Mouse (Mus musculus) mesoderm, embryonic 11.5 days (tissue): ENCODE measurements around the gene Taf1b.
A peak's percentile ranks its signal among the peaks of the same experiment; 100 is the strongest.

ENCODE experiments used
- DNase-seq: peaks from one replicate; pipeline ENCODE4 v3.0.0-alpha.2; 2012; ENCODE audit warnings: low read depth, low spot score

Gene Taf1b

DNA sequence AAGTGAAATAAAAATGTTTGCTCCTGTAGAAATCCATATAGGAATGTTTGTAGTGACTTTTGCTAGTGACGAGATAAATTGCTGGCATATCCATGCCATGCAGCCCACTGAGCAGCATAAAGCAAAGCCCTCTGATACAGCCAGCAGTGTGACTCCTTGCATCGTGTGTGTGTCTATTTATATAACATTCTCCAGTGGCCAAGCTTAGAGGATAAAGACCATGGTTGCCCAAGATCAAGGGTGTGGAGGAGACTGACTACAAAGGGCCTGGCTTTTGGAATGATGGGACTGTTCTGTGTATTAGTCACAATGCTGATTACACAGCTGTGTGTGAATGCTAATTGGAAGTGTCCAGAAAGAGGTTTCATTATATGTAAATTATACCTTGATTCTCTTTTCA is 54.4 kb downstream of the Taf1b start:
- no peak for DNase-seq

DNA sequence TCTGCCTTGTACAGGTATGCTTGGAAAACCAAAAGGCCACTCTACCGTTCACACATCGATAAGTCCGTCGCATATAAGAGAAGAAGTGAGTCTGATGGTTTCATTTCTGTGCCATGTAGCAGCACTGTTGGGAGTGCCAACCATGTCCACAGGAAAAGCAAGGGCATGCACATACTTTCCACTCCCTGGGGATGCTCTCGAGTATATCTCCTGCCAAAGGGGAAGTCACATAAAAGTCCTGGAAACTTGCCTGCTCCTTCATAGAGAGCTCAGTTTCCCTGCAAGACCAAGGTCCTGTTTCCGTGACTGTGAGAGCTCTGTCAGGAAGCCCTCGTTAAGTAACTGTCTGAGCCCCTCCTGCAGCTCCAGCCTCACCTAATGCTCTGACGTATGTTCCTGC is 57.8 kb downstream of the Taf1b start:
- no peak for DNase-seq

DNA sequence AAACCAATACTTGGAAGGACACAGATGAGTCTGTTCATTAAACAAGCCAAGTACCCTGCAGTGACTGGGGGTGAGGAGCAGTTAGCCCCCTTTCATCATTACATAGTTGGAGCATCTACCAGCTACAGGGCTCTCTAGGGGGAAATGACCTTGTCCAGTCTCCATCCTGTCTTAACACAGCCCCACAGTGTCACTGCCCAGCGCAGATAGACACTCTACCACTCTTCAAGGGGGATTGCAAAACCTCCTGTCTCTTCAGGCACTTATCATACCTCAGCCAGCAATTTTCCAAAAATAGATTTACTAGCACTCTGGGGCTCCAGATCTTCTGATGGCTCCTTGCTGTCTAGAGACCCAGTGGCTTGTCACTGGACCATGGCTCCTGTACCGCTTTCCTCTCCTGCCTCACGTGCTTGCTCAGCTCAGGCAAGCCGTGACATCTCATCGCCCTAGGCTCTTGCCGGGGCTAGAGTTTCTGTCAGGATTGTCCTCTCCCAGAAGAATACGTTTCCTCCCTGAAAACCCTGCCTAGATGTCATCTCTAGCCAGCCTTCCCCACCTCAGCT is 65.3 kb downstream of the Taf1b start:
- DNase-seq = no peak

DNA sequence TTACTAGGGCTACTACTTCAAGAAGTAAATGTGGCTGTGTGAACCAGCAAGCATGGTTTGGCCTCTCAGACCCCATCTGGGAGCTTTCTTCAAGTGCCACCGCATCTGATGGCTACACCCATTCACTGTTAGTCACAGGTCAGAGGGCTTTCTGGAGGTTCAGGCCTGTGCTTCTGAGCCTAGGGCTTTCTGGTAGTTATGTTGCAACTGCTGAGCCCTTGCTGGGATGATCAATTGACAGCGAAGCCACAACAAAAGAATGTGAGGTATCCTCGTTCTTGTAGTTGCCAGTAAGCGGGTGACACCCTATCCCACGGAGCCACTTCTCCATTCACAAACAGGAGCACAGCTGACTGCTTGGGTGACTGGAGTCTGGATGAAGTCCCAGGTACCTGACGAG is 67.2 kb downstream of the Taf1b start:
- DNase-seq = no peak

DNA sequence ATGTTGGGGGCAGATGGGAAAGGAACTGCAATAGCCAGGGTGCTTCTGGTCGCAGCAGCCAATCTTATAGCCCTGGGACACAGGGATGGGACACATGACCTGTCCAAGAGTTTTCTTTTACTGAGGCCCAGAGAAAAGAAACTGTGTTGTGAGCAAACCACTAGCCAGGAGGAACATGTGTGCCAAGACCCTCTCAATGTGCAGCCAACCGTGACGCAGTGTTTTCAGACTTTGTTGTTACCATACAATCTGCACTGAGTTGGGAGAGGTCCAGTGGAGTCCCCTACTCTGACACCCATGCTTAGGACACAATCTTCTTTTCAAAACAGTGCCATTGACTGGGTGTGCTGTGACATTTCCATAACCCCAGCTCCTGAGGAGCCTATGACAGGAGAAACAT is 69.4 kb downstream of the Taf1b start:
- DNase-seq = no peak

DNA sequence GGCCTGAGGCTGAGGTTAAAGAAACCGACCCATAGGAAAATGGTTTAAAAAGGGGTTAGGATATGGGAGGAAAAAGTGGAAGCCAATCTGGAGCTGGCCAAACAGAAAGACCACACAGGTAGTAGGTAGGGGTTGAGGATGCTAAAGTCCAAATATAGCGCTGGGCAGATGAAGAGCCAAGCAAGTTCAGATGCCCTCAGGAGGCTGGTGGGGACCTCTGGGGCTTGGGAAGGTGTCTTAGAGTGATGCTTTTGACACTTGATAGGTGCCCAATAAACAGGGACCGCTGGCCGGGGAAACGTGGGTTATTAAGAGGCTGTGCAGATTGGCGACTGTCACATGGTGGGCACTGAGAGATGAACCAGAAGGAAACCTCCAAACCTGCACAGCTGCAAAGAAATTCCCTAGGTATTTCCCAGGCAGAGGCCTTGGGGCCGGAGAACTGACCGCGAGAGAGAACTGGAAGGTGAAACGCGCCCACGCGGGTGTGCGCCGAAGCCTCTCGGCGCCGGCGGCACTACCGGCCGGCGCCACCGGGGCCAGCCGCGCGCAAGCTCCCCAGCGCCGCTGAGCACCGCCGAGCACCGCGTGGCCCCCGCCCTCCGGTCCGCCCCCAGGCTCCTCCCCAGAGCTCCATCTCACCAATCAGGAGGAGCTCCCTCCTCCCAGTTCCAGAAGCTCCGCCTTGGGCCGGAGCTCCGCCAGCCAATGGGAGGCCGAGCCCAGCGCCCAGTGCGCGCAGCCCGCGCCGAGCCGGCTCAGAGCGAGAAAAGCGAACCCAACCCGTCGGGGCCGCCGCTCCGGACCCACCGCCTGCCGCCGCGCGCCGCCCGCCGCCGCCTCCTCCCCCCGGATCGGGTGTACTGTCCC is 73.6 kb downstream of the Taf1b start, which contains the start of gene Grhl1:
Gene Grhl1 (plus strand): TSS at position 761 of the 870 bp plus-strand sequence.
- peak; percentile 96 for DNase-seq

DNA sequence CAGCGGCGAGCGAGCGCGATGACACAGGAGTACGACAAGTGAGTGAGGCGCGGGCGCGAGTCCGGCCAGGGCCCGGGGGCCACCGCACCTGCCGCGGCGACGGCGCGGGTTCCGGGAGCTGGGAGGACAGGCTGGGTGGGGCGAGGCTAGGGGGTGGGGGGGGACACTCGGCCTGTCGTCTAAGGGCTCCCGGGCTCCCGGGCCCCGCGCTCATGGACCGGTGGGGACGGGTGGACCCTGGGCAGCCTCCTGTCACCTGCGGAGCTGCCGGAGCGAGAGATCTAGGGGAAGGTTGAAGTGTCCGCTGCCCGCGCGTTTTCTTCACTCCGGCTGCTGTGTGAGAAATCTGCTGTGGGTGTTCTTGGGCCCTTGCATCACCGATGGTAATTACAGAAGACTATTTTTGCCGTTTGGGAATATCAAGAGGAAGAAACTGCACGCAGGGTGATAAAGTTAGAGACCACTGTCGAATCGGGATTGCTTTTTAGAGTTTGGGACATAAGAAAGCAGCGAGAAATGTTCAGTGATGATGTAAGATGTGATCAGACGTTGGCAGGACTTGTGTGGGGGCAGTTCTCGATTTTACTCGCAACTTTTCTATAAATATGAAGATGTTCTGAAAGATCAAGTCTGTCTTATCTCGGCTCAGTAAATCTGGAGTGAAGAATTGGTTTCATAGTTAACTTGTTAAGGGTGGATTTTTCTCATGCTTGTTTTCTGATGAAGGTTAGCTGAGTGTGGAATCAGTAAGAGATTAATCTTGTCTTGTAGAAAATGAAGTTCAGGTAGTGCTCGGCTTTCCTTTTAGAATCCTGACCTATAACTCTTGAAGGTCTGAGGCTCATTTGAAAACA is 74.5 kb downstream of the Taf1b start:
- no peak for DNase-seq

DNA sequence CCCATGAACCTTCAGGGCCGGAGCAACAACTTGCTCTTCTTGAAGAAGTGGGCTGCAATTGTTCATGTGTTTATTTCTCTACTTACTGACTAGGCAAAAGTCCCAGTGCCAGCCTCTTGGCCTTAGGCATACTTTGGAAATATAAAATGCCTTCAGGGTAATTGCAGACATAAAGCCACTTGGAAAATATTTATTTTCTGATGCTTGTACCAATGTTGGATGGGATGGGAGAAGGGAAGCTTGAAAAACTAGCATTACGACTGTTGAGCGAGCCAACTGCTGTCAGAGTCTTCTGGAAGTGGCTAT is 75.1 kb downstream of the Taf1b start:
- DNase-seq = no peak

DNA sequence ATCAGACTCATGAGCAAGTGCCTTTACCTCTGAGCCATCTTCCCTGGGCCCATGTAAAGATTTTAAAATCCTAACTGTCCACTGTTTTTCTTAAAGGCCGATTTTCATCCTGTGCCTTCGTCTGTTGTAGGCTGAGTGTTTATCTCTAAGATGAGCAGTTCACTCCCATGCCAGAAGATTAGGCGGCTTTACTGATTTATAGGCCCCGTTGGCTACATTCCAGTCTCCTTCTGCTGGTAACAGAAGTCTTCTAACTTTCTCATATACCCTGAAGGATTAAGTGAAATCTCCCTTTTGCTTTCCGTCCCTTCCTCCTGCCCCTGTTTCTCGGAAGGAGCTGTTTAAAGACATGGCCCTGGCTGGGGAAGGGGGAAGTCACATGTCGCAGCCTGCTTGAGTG is 76.7 kb downstream of the Taf1b start:
- no peak for DNase-seq

DNA sequence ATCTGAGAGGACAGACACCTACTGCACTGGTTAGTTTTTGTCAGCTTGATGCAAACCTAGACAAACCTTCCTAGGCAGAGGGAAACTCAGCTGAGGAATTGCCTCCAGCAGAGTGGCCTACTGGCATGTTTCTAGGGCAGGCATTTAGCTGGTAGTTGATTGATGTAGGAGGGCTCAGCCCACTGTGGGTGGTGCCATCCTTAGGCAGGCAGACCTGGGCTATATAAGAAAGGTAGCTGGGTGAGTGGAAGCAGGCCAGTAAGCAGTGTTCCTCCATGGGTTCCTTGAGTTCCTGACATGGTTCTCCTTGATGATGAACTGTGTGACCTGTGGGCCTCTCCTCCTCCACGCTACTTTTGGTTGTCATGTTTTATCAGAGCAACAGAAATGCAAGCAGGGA is 82.3 kb downstream of the Taf1b start:
- no peak for DNase-seq

DNA sequence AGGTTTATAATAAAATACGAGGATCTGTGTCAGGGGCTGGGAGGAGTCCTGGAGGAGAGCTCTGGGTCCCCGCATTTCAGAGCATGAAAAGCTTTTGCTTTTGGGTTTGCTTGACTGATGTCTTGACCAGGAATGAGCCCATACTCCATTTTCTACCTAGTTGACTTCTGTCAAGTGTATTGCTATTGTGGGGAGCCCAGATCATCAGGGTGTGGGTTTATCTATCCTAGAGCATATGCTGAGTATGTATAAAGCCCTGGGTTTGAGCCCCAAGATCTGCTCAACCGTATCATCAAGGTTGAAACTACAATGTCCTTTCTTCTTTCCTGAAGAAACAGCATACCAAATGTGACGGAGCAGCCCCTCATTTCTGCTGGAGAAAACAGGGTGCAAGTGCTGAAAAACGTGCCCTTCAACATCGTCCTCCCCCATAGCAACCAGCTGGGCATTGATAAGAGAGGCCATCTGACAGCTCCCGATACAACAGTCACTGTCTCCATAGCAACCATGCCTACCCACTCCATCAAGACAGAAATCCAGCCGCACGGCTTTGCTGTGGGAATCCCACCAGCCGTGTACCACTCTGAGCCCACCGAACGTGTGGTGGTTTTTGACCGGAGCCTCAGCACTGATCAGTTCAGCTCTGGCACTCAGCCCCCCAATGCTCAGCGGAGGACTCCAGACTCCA is 83.0 kb downstream of the Taf1b start:
- no peak for DNase-seq

DNA sequence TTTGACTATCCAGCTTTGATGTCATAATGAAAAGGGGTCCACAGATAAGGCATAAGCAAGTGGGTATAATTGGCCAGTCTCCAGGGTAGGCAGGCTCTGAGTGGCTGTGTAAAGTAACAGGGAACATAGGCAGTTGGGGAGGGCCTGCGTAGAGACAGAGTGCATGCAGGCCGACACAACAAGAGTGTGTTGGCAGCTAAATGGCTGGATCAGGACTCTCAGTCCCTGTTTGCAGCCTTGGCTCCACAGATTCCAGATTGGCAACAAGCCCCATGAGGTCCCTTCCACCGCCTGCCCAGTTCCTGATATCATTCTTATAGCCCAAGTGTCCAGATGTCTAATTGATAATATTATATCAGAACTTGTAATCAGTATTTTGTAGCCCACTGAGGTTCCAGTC is 85.5 kb downstream of the Taf1b start:
- no peak for DNase-seq

DNA sequence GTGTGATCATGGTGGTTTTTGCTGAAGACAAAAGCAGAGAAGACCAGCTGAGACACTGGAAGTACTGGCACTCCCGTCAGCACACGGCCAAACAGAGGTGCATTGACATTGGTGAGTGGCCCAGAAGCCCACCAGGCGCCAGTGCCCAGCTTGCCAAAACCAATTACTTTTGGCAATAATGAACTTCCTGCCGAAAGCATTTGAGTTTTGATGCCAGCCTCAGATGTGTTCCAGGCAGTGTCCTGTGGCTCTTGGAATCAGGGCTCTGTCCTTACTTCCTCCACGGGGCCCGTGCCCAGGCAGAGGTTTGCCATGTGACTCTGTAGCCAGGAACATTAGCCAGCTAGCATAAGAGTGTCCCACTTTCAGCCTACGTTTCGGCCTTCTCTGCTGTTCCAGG is 86.7 kb downstream of the Taf1b start:
- DNase-seq = no peak

DNA sequence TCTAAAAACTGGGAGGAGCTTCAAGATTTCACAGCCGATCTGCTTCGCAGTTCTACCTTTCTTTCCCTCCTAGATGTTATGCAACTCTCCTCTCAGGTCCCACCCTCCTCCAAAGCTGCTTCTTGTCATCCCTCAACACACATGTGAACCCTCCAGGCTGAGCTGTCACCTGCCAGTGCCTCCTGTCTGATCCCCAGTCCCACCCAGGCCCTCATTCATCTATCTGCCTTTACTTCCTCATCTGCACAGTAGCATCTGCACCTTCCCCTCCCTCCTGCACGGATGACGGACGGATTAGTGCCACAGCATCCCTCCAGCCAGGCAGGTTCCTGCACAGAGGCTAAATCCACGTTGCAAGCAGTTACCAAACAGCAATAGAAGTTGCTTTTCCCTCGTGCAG is 88.0 kb downstream of the Taf1b start:
- no peak for DNase-seq

DNA sequence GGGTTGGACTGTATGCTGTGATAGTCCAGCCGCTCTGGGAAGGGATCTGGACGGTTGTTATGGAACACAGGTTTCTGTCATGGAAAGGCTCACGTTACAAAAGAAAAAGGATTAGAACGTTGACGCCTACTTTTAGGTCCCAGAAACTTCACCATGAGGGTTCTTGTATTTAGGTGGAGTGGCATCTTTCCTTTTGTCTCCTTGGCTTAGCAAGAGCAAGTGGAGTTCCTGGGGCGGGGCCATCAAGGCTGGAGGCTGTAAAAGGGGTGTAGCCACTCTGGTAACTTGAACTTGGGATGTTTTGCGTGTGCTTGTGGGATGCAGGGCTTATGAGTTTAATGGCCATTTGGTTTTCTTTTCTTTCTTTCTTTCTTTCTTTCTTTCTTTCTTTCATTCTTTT is 92.2 kb downstream of the Taf1b start:
- DNase-seq = no peak

DNA sequence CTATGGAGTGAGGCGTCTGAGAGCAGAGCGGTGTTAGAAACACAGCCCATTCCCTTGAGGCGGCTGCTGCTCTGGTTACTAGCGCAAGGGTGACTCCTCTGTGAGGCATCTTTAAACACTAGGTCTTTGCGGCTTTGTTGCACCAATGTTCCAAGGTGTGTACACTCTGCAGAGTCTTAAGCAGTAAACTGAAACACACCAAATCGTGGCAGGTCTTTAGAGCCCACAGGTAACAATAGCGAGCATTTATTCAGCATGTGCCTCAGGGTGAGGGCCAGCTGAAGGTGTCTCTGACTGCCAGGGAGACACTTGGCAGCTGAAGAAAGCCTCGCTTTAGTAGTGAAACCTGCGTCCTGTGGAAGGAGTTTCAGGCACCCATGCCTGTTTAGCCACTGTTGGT is 93.9 kb downstream of the Taf1b start:
- DNase-seq = no peak

DNA sequence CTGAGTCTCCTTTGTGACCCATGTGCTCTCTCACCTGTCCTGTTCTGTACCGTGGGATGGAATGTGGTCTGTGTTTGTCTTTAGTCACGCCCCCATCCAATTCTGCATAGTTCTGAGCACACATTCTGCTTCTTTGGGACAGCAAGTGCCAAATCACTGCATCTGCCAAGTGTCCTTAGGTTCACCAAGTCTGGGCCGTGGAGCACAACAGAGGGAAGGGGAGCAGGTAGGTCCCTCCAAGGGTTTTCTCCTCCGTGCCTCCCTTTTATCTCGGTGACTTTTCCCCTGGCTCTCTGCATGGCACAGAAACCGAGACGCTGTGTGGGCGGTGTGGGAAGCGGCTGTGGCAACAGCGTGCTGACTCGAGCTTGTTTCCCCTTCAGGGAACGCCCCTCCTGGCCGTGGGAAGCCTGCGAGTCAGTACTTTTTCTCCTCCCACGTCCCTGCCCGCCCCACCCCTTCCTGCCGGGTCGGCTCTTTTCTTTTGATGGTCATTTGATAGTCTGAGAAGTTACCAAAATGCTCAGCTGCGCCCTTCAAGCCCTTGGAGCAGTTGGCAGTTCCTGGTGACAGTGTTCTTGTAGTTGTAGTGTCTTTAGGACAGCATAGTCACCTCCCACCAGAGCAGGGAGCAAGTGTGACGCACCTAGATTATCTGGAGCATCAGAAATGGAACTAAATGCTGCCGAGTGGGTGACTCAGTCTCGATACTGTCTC is 95.0 kb downstream of the Taf1b start:
- peak; percentile 39 for DNase-seq

DNA sequence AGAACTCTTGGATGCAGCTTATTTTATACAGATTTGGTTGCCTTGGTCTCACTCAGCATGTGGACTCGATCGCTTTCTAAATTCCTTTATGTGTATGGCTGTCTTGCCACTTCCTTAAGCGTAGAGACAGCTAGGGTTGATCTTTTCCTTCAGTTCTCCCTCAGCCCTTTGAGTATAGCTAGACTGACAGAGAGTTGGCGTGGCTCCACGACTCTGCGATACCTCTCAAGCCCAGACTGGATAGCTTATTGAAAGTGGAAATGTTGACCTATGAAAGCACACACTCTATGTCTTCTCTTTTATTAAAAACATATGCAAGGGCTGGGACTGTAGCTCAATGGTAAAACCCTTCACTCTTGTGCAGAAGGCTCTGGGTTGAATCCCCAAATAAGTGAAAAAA is 99.2 kb downstream of the Taf1b start:
- no peak for DNase-seq

DNA sequence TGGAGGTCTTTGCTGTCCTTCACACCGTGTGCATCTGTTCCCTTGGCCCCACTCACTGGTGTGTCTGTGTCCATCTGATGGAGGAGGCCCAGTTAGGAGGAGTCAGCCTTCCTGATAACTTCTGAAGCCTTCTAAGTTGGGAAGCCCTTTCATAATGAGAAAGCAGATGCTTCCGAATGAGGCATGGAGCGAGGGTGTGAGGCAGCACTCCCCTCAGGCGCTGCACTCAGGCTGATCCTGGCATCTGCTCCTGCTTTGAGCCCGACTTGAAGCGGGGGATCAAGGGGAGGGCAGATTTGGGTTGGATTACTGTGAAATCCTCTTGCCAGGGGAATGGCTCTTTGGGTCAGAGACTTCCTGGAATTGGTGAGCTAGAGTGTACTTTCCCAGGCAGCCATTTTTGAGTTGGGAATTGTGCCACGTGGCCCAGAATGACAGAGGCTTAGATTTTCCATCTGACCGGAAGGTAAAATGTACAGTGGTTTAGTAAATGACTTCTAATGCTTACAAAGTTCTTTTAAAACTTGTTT is 101.3 kb downstream of the Taf1b start:
- no peak for DNase-seq

DNA sequence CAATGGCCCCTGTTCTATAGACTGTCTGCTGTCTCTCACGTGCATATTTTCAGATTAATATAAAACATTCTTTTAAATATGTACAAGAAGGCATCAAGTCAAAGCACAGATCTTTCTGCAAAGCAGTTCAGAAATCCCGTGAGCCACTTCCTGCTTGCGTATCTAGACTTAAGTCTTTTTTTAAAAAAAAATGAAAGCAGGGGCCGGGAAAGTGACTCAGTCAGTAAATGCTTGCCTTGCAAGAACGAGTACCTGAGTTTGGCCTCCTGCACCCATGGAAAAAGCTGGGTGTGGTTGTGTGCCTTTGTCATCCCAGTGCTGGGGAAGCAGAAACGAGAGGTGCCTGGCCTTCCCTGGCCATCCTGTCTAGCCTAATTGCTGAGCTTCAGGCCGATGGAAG is 101.9 kb downstream of the Taf1b start:
- no peak for DNase-seq

DNA sequence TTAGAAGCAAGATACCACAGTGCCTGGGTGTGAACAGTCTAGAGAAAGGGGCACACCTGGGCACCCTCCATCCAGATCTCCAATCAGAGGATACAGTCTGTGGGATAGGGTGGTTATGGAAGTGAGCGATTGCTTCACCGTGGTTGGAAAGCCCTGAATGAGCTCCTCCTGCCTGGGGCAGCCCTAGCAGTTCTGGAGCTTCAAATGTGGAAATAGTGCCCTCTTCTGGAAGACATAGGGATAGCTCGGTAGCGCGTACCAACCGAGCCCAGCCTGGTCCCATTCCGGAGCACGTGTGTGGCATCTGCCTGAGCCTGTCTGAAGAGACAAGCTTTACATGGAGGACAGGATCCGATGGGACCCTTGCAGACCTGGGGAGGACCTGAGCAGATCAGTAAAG is 102.6 kb downstream of the Taf1b start:
- DNase-seq = peak; percentile 86
